Mouse (Mus musculus): ENCODE data around the gene Panx2. TPM values are rescaled to one million over a fixed set of nuclear protein-coding genes. Genes with fewer than 3 reads are reported as not detected.

The Panx2 gene
- total and polyA plus RNA-seq, 3 experiments: not detected

- no peak for TF ChIP-seq ZMIZ1 (IDR thresholded peaks at IDR 0.05; ENCODE audit: low read depth, low read length)
- TF ChIP-seq ZKSCAN1 (IDR thresholded peaks at IDR 0.05; ENCODE audit: low read depth, low read length): no peak
- TF ChIP-seq E2F4 (IDR thresholded peaks at IDR 0.05; ENCODE audit: borderline replicate concordance, low read depth, low read length): no peak
- no peak for TF ChIP-seq RCOR1 (IDR thresholded peaks at IDR 0.05; ENCODE audit: low read depth, low read length)
- TF ChIP-seq NRF1 (IDR thresholded peaks at IDR 0.05; ENCODE audit: insufficient read depth, low read depth, low read length, poor library complexity, severe bottlenecking): no peak
- H3K27ac ChIP-seq (ENCODE audit: control insufficient read depth, low read depth, low read length): no peak overlapping the region
- no peaks in the 10 kb centered on the region for H3K36me3 ChIP-seq (ENCODE audit: control insufficient read depth in 1 of 2, insufficient read depth in 2 of 2, low read length in 2 of 2)
- H3K4me1 ChIP-seq (ENCODE audit: control insufficient read depth in 1 of 2, insufficient read depth in 2 of 2, low read length in 2 of 2): no peaks in the 10 kb centered on the region
- no peak overlapping the region for H3K9ac ChIP-seq (ENCODE audit: control insufficient read depth, low read depth, low read length, poor library complexity, severe bottlenecking)
- no peak for DNase-seq (ENCODE audit: low read depth, low spot score)
- H3K27me3 ChIP-seq (ENCODE audit: control insufficient read depth in 1 of 2, insufficient read depth in 2 of 2, low read length in 2 of 2): peaks cover 1 to 5% of the 10 kb centered on the region in 2 experiments
- no peaks in the 10 kb centered on the region for H3K9me3 ChIP-seq (replicated peaks; ENCODE audit: insufficient read depth, low read length)
- no peaks in the 10 kb centered on the region for H3K79me2 ChIP-seq (ENCODE audit: control insufficient read depth, insufficient read depth, low read length, poor library complexity)
- H3K4me3 ChIP-seq (ENCODE audit: control insufficient read depth in 1 of 2, insufficient read depth in 1 of 2, low read depth in 2 of 2, low read length in 2 of 2): no peak overlapping the region
These were observed 13.2 kb upstream of the Panx2 start for GRCm38 (mm10) chr15:89046356-89046755.

DNA sequence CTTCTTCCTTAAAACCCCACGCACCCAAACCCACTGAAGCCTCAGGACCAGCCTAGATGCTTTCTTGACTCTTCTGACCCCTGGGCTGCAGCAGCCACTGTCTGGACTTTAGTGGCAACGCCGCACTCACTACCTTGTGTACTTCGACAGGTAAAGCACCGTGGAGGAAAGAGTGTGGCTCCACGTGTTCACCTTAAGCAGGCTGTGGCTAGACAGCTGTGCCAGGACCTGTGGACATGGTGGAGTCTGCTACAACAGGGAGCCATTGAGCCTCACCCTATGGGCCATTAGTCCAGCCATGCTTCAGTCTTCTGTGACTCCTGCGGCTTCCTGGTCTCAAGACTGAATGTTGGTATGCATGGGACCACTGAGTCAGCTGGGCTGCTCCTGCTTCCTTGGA is 4.9 kb upstream of the Panx2 start:
- Histone ChIP-seq H3K4me3 (ENCODE audit: control insufficient read depth in 1 of 2, insufficient read depth in 1 of 2, low read depth in 2 of 2, low read length in 2 of 2) (no peak overlapping the region), H3K9me3 (replicated peaks; ENCODE audit: insufficient read depth, low read length) (no peaks in the 10 kb centered on the region), H3K4me1 (ENCODE audit: control insufficient read depth in 1 of 2, insufficient read depth in 2 of 2, low read length in 2 of 2) (no peaks in the 10 kb centered on the region), H3K27ac (ENCODE audit: control insufficient read depth, low read depth, low read length) (no peak overlapping the region), H3K9ac (ENCODE audit: control insufficient read depth, low read depth, low read length, poor library complexity, severe bottlenecking) (no peak overlapping the region), H3K27me3 (ENCODE audit: control insufficient read depth in 1 of 2, insufficient read depth in 2 of 2, low read length in 2 of 2) (peaks cover 5 to 16% of the 10 kb centered on the region in 2 experiments), H3K36me3 (ENCODE audit: control insufficient read depth in 1 of 2, insufficient read depth in 2 of 2, low read length in 2 of 2) (no peaks in the 10 kb centered on the region), H3K79me2 (ENCODE audit: control insufficient read depth, insufficient read depth, low read length, poor library complexity) (no peaks in the 10 kb centered on the region)
- TF ChIP-seq SMC3 (IDR thresholded peaks at IDR 0.05; ENCODE audit: low read depth, low read length) (no peak), TCF12 (IDR thresholded peaks at IDR 0.05; ENCODE audit: low read depth, low read length) (no peak), ZNF384 (IDR thresholded peaks at IDR 0.05; ENCODE audit: low read depth, low read length) (no peak), MAZ (IDR thresholded peaks at IDR 0.05; ENCODE audit: low read depth, low read length) (no peak), POLR2AphosphoS5 (IDR thresholded peaks at IDR 0.05; ENCODE audit: borderline replicate concordance, low read depth, low read length) (no peak), GABPA (IDR thresholded peaks at IDR 0.05; ENCODE audit: low read depth, low read length) (no peak), EP300 (IDR thresholded peaks at IDR 0.05; ENCODE audit: low read depth in 1 of 2, low read length in 2 of 2) (no peak), KAT2A (conservative IDR thresholded peaks at IDR 0.05; ENCODE audit: low read depth, low read length) (no peak), TBP (IDR thresholded peaks at IDR 0.05; ENCODE audit: low read depth, low read length) (no peak), MYC (IDR thresholded peaks at IDR 0.05; ENCODE audit: low read depth, low read length) (no peak), USF1 (IDR thresholded peaks at IDR 0.05; ENCODE audit: low read depth, low read length) (no peak), POLR2A (IDR thresholded peaks at IDR 0.05; ENCODE audit: control insufficient read depth in 1 of 2, insufficient read depth in 1 of 2, low read depth in 1 of 2, low read length in 2 of 2, poor library complexity in 1 of 2) (no peak)
- DNase-seq (ENCODE audit: low read depth, low spot score): no peak

Data from MEL (cell line).